Mouse (Mus musculus) left cerebral cortex, adult 2 months (tissue): ENCODE data around the gene Lpcat3. TPM values are rescaled to one million over a fixed set of nuclear protein-coding genes. Genes with fewer than 3 reads are reported as not detected.
"Not testable (repeated sequence)": the region's sequence is repeated elsewhere in the genome, so short reads cannot be mapped to it uniquely, and the experiment has no call there.

ENCODE experiments used
- DNase-seq, 2 experiments: peaks; one replicate each; pipeline ENCODE4 v3.0.0; 2021 to 2022; ENCODE audit warnings: low spot score in 2 of 2, mixed read lengths in 1 of 2; ENCODE audit errors: extremely low spot score in 1 of 2
- H3K27ac ChIP-seq: fragments of 200-600 bp; 2 replicates; pipeline ENCODE4 v1.8.1; 2022
- H3K4me3 ChIP-seq: fragments of 200-600 bp; 2 replicates; pipeline ENCODE4 v1.8.1; 2022
- CTCF ChIP-seq: fragments of 200-600 bp; IDR thresholded peaks from 2 replicates; pipeline ENCODE4 v1.8.1; 2022; ENCODE audit warnings: antibody characterized with exemption, mild to moderate bottlenecking, moderate library complexity
- intact Hi-C: fragments of 180-260 bp; cut with DNase I; formaldehyde crosslinking; loops from one replicate; pipeline ENCODE4 v1.15.1; 2025
- long read RNA-seq, 2 experiments: library from polyadenylated mRNA; stranded (forward); transcript quantifications; one replicate each; pipeline ENCODE4 v2.0.0; 2021; ENCODE audit warnings: borderline mapping rate in 2 of 2
- total RNA-seq, 2 experiments: library from RNA; stranded (reverse); gene quantifications; 2 replicates each; pipeline ENCODE4 v1.2.3; 2021

Lpcat3 gene
- total RNA-seq, result 10 to 100 TPM; 20.5 to 21.5 TPM
- long read RNA-seq, experiment 1, transcript Lpcat3-201 (13 exons, 2,281 nt), result major isoform, 30 of 37 reads
- long read RNA-seq, experiment 1, partial matches to known transcripts, result 0 of 37 reads
- long read RNA-seq, experiment 1, other reads (novel, unspliced or antisense), result 7 of 37 reads
- long read RNA-seq, experiment 2, transcript Lpcat3-201 (13 exons, 2,281 nt), result major isoform, 14 of 26 reads
- long read RNA-seq, experiment 2, partial matches to known transcripts, result 1 of 26 reads
- long read RNA-seq, experiment 2, other reads (novel, unspliced or antisense), result 11 of 26 reads

- Histone ChIP-seq H3K27ac (peak within 1 kb of the TSS; percentile 90), H3K4me3 (peak within 1 kb of the TSS; percentile 70)
- TF ChIP-seq CTCF, result peak; percentile 82
- intact Hi-C loops, result loop anchor here (2.0 kb wide), 2 partner anchors 40 to 78 kb away; partner anchors contain the start of gene Grcc10
- peak; percentile 96 to 97 for DNase-seq
Measured at GRCm38 (mm10) chr6:124662477-124663423, at the start of gene Lpcat3. Lpcat3 (plus strand) TSS chr6:124663027.

- no peak for TF ChIP-seq CTCF
- Histone ChIP-seq H3K27ac (no peak overlapping the region), H3K4me3 (no peak overlapping the region)
- intact Hi-C loops, result no loop called here
- DNase-seq, result no peak
Measured at GRCm38 (mm10) chr6:124625612-124626011, 37.2 kb upstream of the Lpcat3 start.

- DNase-seq, H3K4me3 ChIP-seq, intact Hi-C loops, H3K27ac ChIP-seq: not testable (repeated sequence)
Measured at GRCm38 (mm10) chr6:124626184-124626583, 36.6 kb upstream of the Lpcat3 start.

- no peak for DNase-seq
- Histone ChIP-seq H3K4me3 (no peak overlapping the region), H3K27ac (no peak overlapping the region)
- no peak for TF ChIP-seq CTCF
- intact Hi-C loops, result no loop called here
Measured at GRCm38 (mm10) chr6:124630763-124631162, 32.1 kb upstream of the Lpcat3 start.

- not testable (repeated sequence) for H3K4me3 ChIP-seq, H3K27ac ChIP-seq, DNase-seq
- intact Hi-C loops, result loop anchor here (2.0 kb wide), 1 partner anchor 65 kb away; the partner anchor contains the start of gene C1rb
Measured at GRCm38 (mm10) chr6:124635985-124636384, 26.8 kb upstream of the Lpcat3 start, which contains the start of gene C1s2. C1s2 (minus strand) TSS chr6:124636085.

GRCm38 (mm10) chr6:124636858-124637460 is 25.9 kb upstream of the Lpcat3 start:
- TF ChIP-seq CTCF, result peak; percentile 22
- intact Hi-C loops, result loop anchor here (2.0 kb wide), 1 partner anchor 66 kb away; the partner anchor contains the start of gene C1rb
- H3K27ac ChIP-seq, DNase-seq, H3K4me3 ChIP-seq: not testable (repeated sequence)

- DNase-seq, result no peak
- no peak overlapping the region for H3K4me3 ChIP-seq
- TF ChIP-seq CTCF, result peak; percentile 32
- no peak overlapping the region for H3K27ac ChIP-seq
- intact Hi-C loops, result loop anchor here (5.0 kb wide), 1 partner anchor 148 kb away; the partner anchor contains the start of gene C1rl
Measured at GRCm38 (mm10) chr6:124640041-124640440, 22.8 kb upstream of the Lpcat3 start.

GRCm38 (mm10) chr6:124640997-124641396 is 21.8 kb upstream of the Lpcat3 start:
- intact Hi-C loops, result loop anchor here (5.0 kb wide), 1 partner anchor 149 kb away; the partner anchor contains the start of gene C1rl
- DNase-seq, result peak in 1 of 2 experiments; percentile 41
- TF ChIP-seq CTCF, result peak; percentile 80
- H3K27ac ChIP-seq, result no peak overlapping the region
- H3K4me3 ChIP-seq, result no peak overlapping the region

- Histone ChIP-seq H3K4me3 (no peak overlapping the region), H3K27ac (no peak overlapping the region)
- TF ChIP-seq CTCF, result no peak
- intact Hi-C loops, result no loop called here
- no peak for DNase-seq
Measured at GRCm38 (mm10) chr6:124646394-124646793, 16.4 kb upstream of the Lpcat3 start.

- DNase-seq, result no peak
- no peak overlapping the region for H3K4me3 ChIP-seq
- H3K27ac ChIP-seq, result no peak overlapping the region
- TF ChIP-seq CTCF, result no peak
- intact Hi-C loops, result loop anchor here (2.0 kb wide), 1 partner anchor 53 kb away; no protein-coding TSS in a partner anchor
Measured at GRCm38 (mm10) chr6:124655893-124656292, 6.9 kb upstream of the Lpcat3 start.

- no peak for DNase-seq
- intact Hi-C loops, result no loop called here
- TF ChIP-seq CTCF, result no peak
Measured at GRCm38 (mm10) chr6:124658067-124658466, 4.8 kb upstream of the Lpcat3 start.

More at GRCm38 (mm10) chr6:124658067-124658466, 4.8 kb upstream of the Lpcat3 start:
- Histone ChIP-seq H3K4me3 (no peak overlapping the region), H3K27ac (no peak overlapping the region)
